ENCODE assay signal across 8 mouse cellular contexts in the genomic region with DNA sequence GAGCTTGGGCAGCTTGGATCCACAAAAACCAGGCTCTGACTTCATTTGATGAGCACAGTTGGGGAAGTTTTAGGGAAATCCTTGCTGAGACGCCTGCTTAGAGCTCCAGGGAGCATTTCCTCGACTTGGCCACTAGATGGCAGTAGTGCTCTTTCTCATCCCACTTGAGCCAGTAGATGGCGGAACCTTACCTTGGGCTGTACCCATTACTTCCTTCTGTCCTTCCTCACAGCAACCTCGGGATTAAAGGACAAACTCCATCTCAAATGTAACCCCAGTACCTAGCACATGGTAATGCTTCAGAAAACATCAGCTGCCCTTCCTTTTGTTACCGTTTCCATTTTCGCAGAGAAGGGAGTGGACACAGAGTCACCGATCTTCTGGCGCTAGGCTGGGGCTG. TPM values are rescaled to one million over a fixed set of nuclear protein-coding genes. Genes with fewer than 3 reads are reported as not detected.
DNase-seq lines count a peak whose midpoint lies in the region; ATAC-seq lines count a peak whose summit lies in the region.

No protein-coding gene starts in this region.

- DNase-seq in adrenal gland, adult (ENCODE audit: inconsistent age in 2 of 2, low spot score in 1 of 2): peak; percentile 44 to 89
- DNase-seq in adrenal gland, postnatal 4 days (ENCODE audit: low spot score in 2 of 2): no peak
- peak; percentile 19 for DNase-seq in adrenal gland, postnatal 25 days
- DNase-seq in heart, postnatal 4 days: peak; percentile 34
- peak; percentile 25 to 66 for DNase-seq in layer of hippocampus, adult 18-20 months (ENCODE audit: low spot score in 2 of 2)
- DNase-seq in ovary, postnatal 14 days (ENCODE audit: low spot score): peak; percentile 37

- no peaks in the 10 kb centered on the region for H3K9me3 ChIP-seq in embryonic facial prominence, embryonic 13.5 days
- no peaks in the 10 kb centered on the region for H3K9me3 ChIP-seq in lung, embryonic 15.5 days

- H3K4me2 ChIP-seq in embryonic facial prominence, embryonic 13.5 days: peak overlapping the region; percentile 27; the same call in 1 of the 2 replicates
- H3K4me2 ChIP-seq in lung, embryonic 15.5 days: peak overlapping the region; percentile 7; the same call in 1 of the 2 replicates

- no peak overlapping the region for H3K4me3 ChIP-seq in embryonic facial prominence, embryonic 13.5 days
- H3K4me3 ChIP-seq in lung, embryonic 15.5 days: no peak overlapping the region

- WGBS in embryonic facial prominence, embryonic 13.5 days: 29% methylated on average over 8 of the region's 8 CpGs
- 31% methylated on average over 8 of the region's 8 CpGs for WGBS in lung, embryonic 15.5 days

- no peaks in the 10 kb centered on the region for H3K36me3 ChIP-seq in embryonic facial prominence, embryonic 13.5 days
- no peaks in the 10 kb centered on the region for H3K36me3 ChIP-seq in lung, embryonic 15.5 days

- H3K9ac ChIP-seq in embryonic facial prominence, embryonic 13.5 days: no peak overlapping the region
- H3K9ac ChIP-seq in lung, embryonic 15.5 days: no peak overlapping the region

- H3K27ac ChIP-seq in embryonic facial prominence, embryonic 13.5 days: no peak overlapping the region
- H3K27ac ChIP-seq in lung, embryonic 15.5 days: no peak overlapping the region

- no peak for ATAC-seq in embryonic facial prominence, embryonic 13.5 days (ENCODE audit: insufficient number of reproducible peaks, insufficient read depth, low FRiP score, low TSS enrichment, low read depth)
- no peak for ATAC-seq in lung, embryonic 15.5 days (ENCODE audit: borderline replicate concordance, extremely low read depth, low FRiP score, low TSS enrichment)

- peaks cover 6% of the 10 kb centered on the region; the same call in 1 of the 2 replicates for H3K27me3 ChIP-seq in embryonic facial prominence, embryonic 13.5 days
- H3K27me3 ChIP-seq in lung, embryonic 15.5 days: peaks cover 6% of the 10 kb centered on the region; the same call in 1 of the 2 replicates

- H3K4me1 ChIP-seq in embryonic facial prominence, embryonic 13.5 days: no peaks in the 10 kb centered on the region
- H3K4me1 ChIP-seq in lung, embryonic 15.5 days: no peaks in the 10 kb centered on the region

RNA-seq across cellular contexts. Expression of gene Pah, which starts 31.1 kb away (rescaled TPM):
- total RNA-seq in adrenal gland, postnatal 4 days (2021): 10 to 100 TPM; 16.3 to 20.3 TPM
- 4.9 TPM in 1 of 2 replicates, not detected in the other for total RNA-seq in adrenal gland, postnatal 25 days (2021)
- polyA plus RNA-seq in embryonic facial prominence, embryonic 13.5 days (2015; fragmentation: Nextera tagmentation; extraction: Ambion mirVana): 0.36 TPM in 1 of 2 replicates, not detected in the other
- total RNA-seq in heart, postnatal 4 days (2021): under 1 TPM in 1 of 2 experiments, not detected in 1; 0.47 TPM
- not detected for total RNA-seq in layer of hippocampus, adult 18-20 months (2021)
- polyA plus RNA-seq in lung, embryonic 15.5 days (2015; fragmentation: Nextera tagmentation; extraction: Ambion mirVana): 0.19 and 0.34 TPM in 2 replicates

RNA-seq across cellular contexts. Expression of gene Ascl1, which starts 59.3 kb away (rescaled TPM):
- 1 to 10 TPM; 4.2 to 4.4 TPM for total RNA-seq in adrenal gland, postnatal 4 days (2021)
- total RNA-seq in adrenal gland, postnatal 25 days (2021): 2.0 and 2.5 TPM in 2 replicates
- 1.4 and 1.8 TPM in 2 replicates for polyA plus RNA-seq in embryonic facial prominence, embryonic 13.5 days (2015; fragmentation: Nextera tagmentation; extraction: Ambion mirVana)
- not detected for total RNA-seq in heart, postnatal 4 days (2021)
- 1 to 10 TPM; 4.6 to 6.6 TPM for total RNA-seq in layer of hippocampus, adult 18-20 months (2021)
- 2.4 and 3.5 TPM in 2 replicates for polyA plus RNA-seq in lung, embryonic 15.5 days (2015; fragmentation: Nextera tagmentation; extraction: Ambion mirVana)

Comparison
In these comparisons a context has a peak if more than half of its experiments do, and no peak if none do; other contexts are left out.
1. DNase-seq: peak in adrenal gland, adult (2 of 2), adrenal gland, postnatal 25 days (single experiment), heart, postnatal 4 days (single experiment), layer of hippocampus, adult 18-20 months (2 of 2) and ovary, postnatal 14 days (single experiment); none in adrenal gland, postnatal 4 days (0 of 2).